In genomic region chr11:79089027-79089426, GRCm38 (mm10) we compare ENCODE assay signal across 14 mouse cellular contexts. TPM values are rescaled to one million over a fixed set of nuclear protein-coding genes. Genes with fewer than 3 reads are reported as not detected.
DNase-seq lines count a peak whose midpoint lies in the region; ATAC-seq and TF ChIP-seq lines count a peak whose summit lies in the region.
"Had no signal": no experiment of that assay in that cellular context is flagged by ENCODE, and none has a peak within 500 bp of the region (broad histone marks: within the 10 kb centered on the region; RNA-seq: fewer than 3 reads in every experiment).

No protein-coding gene starts in this region.

- peaks cover 58% of the 10 kb centered on the region for H3K4me1 ChIP-seq in hindbrain, embryonic 10.5 days (replicated peaks)
- H3K4me1 ChIP-seq in hindbrain, embryonic 11.5 days (replicated peaks; ENCODE audit: control insufficient read depth, insufficient read depth, low read length), result no peaks in the 10 kb centered on the region
- peaks cover 23% of the 10 kb centered on the region for H3K4me1 ChIP-seq in lung, postnatal 0 days (ENCODE audit: insufficient read depth, low read depth, low read length)
- peaks cover 37% of the 10 kb centered on the region for H3K4me1 ChIP-seq in embryonic facial prominence, embryonic 15.5 days
- peaks cover 8% of the 10 kb centered on the region; the same call in 1 of the 2 replicates for H3K4me1 ChIP-seq in midbrain, embryonic 16.5 days (ENCODE audit: control insufficient read depth, insufficient read depth, low read length)

- no peak overlapping the region for H3K4me2 ChIP-seq in hindbrain, embryonic 11.5 days (replicated peaks; ENCODE audit: low read depth, low read length)
- no peak overlapping the region for H3K4me2 ChIP-seq in lung, postnatal 0 days (replicated peaks; ENCODE audit: low read depth, low read length)
- H3K4me2 ChIP-seq in embryonic facial prominence, embryonic 15.5 days (replicated peaks), result no peak overlapping the region
- no peak overlapping the region for H3K4me2 ChIP-seq in midbrain, embryonic 16.5 days (ENCODE audit: low read length)
- H3K4me2 ChIP-seq: kidney, embryonic 15.5 days; midbrain, embryonic 12.5 days had no signal

- no peak overlapping the region for H3K4me3 ChIP-seq in hindbrain, embryonic 10.5 days
- no peak overlapping the region for H3K4me3 ChIP-seq in hindbrain, embryonic 11.5 days (ENCODE audit: low read depth, low read length)
- no peak overlapping the region for H3K4me3 ChIP-seq in lung, postnatal 0 days (ENCODE audit: low read depth, low read length)
- no peak overlapping the region for H3K4me3 ChIP-seq in embryonic facial prominence, embryonic 15.5 days (replicated peaks)
- H3K4me3 ChIP-seq in midbrain, embryonic 16.5 days (ENCODE audit: low read depth, low read length), result no peak overlapping the region
- H3K4me3 ChIP-seq: kidney, embryonic 15.5 days; midbrain, embryonic 12.5 days had no signal

- H3K27ac ChIP-seq in hindbrain, embryonic 10.5 days, result peak overlapping the region; percentile 47
- no peak overlapping the region for H3K27ac ChIP-seq in hindbrain, embryonic 11.5 days (ENCODE audit: low read depth, low read length)
- peak overlapping the region; percentile 35; the same call in 1 of the 2 replicates for H3K27ac ChIP-seq in lung, postnatal 0 days (ENCODE audit: low read length)
- H3K27ac ChIP-seq in embryonic facial prominence, embryonic 15.5 days (replicated peaks), result 0 out of 2 replicates have a peak overlapping the region, but pooled peaks have one; percentile 6
- no peak overlapping the region for H3K27ac ChIP-seq in midbrain, embryonic 16.5 days (ENCODE audit: low read length)
- H3K27ac ChIP-seq: midbrain, embryonic 12.5 days had no signal

- no peak overlapping the region for H3K9ac ChIP-seq in hindbrain, embryonic 11.5 days (ENCODE audit: low read depth, low read length)
- no peak overlapping the region for H3K9ac ChIP-seq in lung, postnatal 0 days (replicated peaks; ENCODE audit: low read depth)
- H3K9ac ChIP-seq in embryonic facial prominence, embryonic 15.5 days, result no peak overlapping the region
- H3K9ac ChIP-seq in midbrain, embryonic 16.5 days (ENCODE audit: low read depth, low read length), result peak overlapping the region; percentile 1; the same call in 1 of the 2 replicates
- H3K9ac ChIP-seq: kidney, embryonic 15.5 days; midbrain, embryonic 12.5 days had no signal

- H3K9me3 ChIP-seq in hindbrain, embryonic 10.5 days, result no peaks in the 10 kb centered on the region
- no peaks in the 10 kb centered on the region for H3K9me3 ChIP-seq in hindbrain, embryonic 11.5 days (ENCODE audit: control insufficient read depth, low read length)
- H3K9me3 ChIP-seq in lung, postnatal 0 days (ENCODE audit: low read length), result no peaks in the 10 kb centered on the region
- no peaks in the 10 kb centered on the region for H3K9me3 ChIP-seq in embryonic facial prominence, embryonic 15.5 days (replicated peaks)
- H3K9me3 ChIP-seq in midbrain, embryonic 16.5 days (replicated peaks; ENCODE audit: control insufficient read depth, low read length, poor library complexity, severe bottlenecking), result no peaks in the 10 kb centered on the region
- H3K9me3 ChIP-seq: kidney, embryonic 15.5 days; midbrain, embryonic 12.5 days had no signal

- no peak for ATAC-seq in hindbrain, embryonic 11.5 days (ENCODE audit: low FRiP score)
- no peak for ATAC-seq in lung, postnatal 0 days
- no peak for ATAC-seq in embryonic facial prominence, embryonic 15.5 days (ENCODE audit: insufficient number of reproducible peaks, low FRiP score, low TSS enrichment, low read depth)
- ATAC-seq in midbrain, embryonic 16.5 days, result no peak

- DNase-seq in hindbrain, embryonic 10.5 days (ENCODE audit: low spot score), result no peak
- no peak for DNase-seq in hindbrain, embryonic 11.5 days (ENCODE audit: low spot score)
- no peak for DNase-seq in lung, postnatal 0 days (ENCODE audit: low spot score)
- no peak for DNase-seq in lung, postnatal 14 days
- DNase-seq in adipocyte (ENCODE audit: low spot score), result no peak
- DNase-seq in gastrocnemius, adult 8-10 months (ENCODE audit: low spot score in 2 of 2), result no peak
- DNase-seq: cerebellum, postnatal 25 days; gastrocnemius, postnatal 36 days; layer of hippocampus, postnatal 36 days; right cerebral cortex, postnatal 4 days had no signal

- 61% methylated on average over 5 of the region's 5 CpGs for WGBS in hindbrain, embryonic 10.5 days
- WGBS in hindbrain, embryonic 11.5 days, result 66% methylated on average over 5 of the region's 5 CpGs
- 53% methylated on average over 5 of the region's 5 CpGs for WGBS in lung, postnatal 0 days
- 49% methylated on average over 5 of the region's 5 CpGs for WGBS in embryonic facial prominence, embryonic 15.5 days
- 58% methylated on average over 5 of the region's 5 CpGs for WGBS in midbrain, embryonic 16.5 days

- no peak for TF ChIP-seq EP300 in lung, postnatal 0 days (IDR thresholded peaks at IDR 0.05)

- TF ChIP-seq CTCF in lung, postnatal 0 days (IDR thresholded peaks at IDR 0.05), result no peak

- H3K27me3 ChIP-seq in hindbrain, embryonic 10.5 days (ENCODE audit: insufficient read depth, poor library complexity, severe bottlenecking), result no peaks in the 10 kb centered on the region
- no peaks in the 10 kb centered on the region for H3K27me3 ChIP-seq in hindbrain, embryonic 11.5 days (ENCODE audit: control insufficient read depth, insufficient read depth, low read length)
- H3K27me3 ChIP-seq in lung, postnatal 0 days (replicated peaks; ENCODE audit: insufficient read depth, low read length), result no peaks in the 10 kb centered on the region
- no peaks in the 10 kb centered on the region for H3K27me3 ChIP-seq in embryonic facial prominence, embryonic 15.5 days
- H3K27me3 ChIP-seq in midbrain, embryonic 16.5 days (ENCODE audit: control insufficient read depth, insufficient read depth, low read depth, low read length), result no peaks in the 10 kb centered on the region
- H3K27me3 ChIP-seq: kidney, embryonic 15.5 days; midbrain, embryonic 12.5 days had no signal

- H3K36me3 ChIP-seq in hindbrain, embryonic 10.5 days, result no peaks in the 10 kb centered on the region; the same call in 1 of the 2 replicates
- no peaks in the 10 kb centered on the region for H3K36me3 ChIP-seq in hindbrain, embryonic 11.5 days (ENCODE audit: control insufficient read depth, insufficient read depth, low read length)
- no peaks in the 10 kb centered on the region for H3K36me3 ChIP-seq in lung, postnatal 0 days (ENCODE audit: insufficient read depth, low read length)
- H3K36me3 ChIP-seq in embryonic facial prominence, embryonic 15.5 days, result no peaks in the 10 kb centered on the region
- no peaks in the 10 kb centered on the region for H3K36me3 ChIP-seq in midbrain, embryonic 16.5 days (ENCODE audit: control insufficient read depth, insufficient read depth, low read length)
- H3K36me3 ChIP-seq: kidney, embryonic 15.5 days; midbrain, embryonic 12.5 days had no signal

RNA-seq across cellular contexts. Expression of gene Ksr1, which starts 57.2 kb away (rescaled TPM):
- 2.7 and 5.2 TPM in 2 replicates for polyA plus RNA-seq in hindbrain, embryonic 10.5 days (2016; fragmentation: Nextera tagmentation; extraction: Ambion mirVana)
- polyA plus RNA-seq in hindbrain, embryonic 11.5 days (2014; fragmentation: Nextera tagmentation; extraction: Ambion mirVana), result 3.9 and 4.3 TPM in 2 replicates
- 2.3 TPM in 2 replicates for polyA plus RNA-seq in lung, postnatal 0 days (2015; fragmentation: Nextera tagmentation; extraction: Ambion mirVana)
- 5.6 and 5.8 TPM in 2 replicates for polyA plus RNA-seq in embryonic facial prominence, embryonic 15.5 days (2015; fragmentation: Nextera tagmentation; extraction: Ambion mirVana)
- polyA plus RNA-seq in midbrain, embryonic 16.5 days (2015; fragmentation: Nextera tagmentation; extraction: Ambion mirVana), result 4.5 and 5.3 TPM in 2 replicates
- total RNA-seq in gastrocnemius, adult 8-10 months (2022), result 100 to 1,000 TPM in 1 of 4 experiments, 10 to 100 TPM in 3; 78.5 to 117 (median 87.7) TPM

Comparison
In these comparisons a context has a peak if more than half of its experiments do, and no peak if none do; other contexts are left out.
1. H3K27ac ChIP-seq: peak in hindbrain, embryonic 10.5 days (single experiment), lung, postnatal 0 days (single experiment) and embryonic facial prominence, embryonic 15.5 days (single experiment); none in hindbrain, embryonic 11.5 days (single experiment) and midbrain, embryonic 16.5 days (single experiment).